Mouse (Mus musculus): ENCODE measurements around the gene Plod3.

DNA sequence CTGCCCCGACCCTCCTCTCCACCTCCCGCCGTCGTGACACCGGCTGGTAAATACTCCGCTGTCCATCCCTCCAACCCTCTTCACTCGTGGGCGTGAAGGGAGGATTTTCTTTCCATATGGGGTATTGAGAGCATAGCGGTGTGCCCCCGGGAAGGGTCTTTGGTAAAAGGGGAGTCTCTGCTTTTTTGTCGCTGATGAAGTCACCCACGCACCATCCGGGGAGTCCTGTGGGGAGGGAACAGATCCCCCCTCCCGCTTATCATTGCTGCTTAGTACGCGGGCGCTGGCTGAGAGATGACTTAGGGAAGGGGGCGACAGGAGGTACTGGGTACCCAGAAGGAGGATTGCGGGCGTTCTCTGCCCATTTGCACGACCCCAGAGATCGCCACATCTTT lies 43.6 kb downstream of the Plod3 start:
- TF ChIP-seq MXI1 (IDR thresholded peaks at IDR 0.05; ENCODE audit: low read depth, low read length) (no peak), CTCF (IDR thresholded peaks at IDR 0.05 in 2 of 3, conservative IDR thresholded peaks at IDR 0.05 in 1 of 3; ENCODE audit: control insufficient read depth in 1 of 3, insufficient read depth in 1 of 3, low read depth in 2 of 3, low read length in 3 of 3, poor library complexity in 1 of 3, severe bottlenecking in 1 of 3) (no peak), JUND (IDR thresholded peaks at IDR 0.05; ENCODE audit: low read depth, low read length) (no peak), POLR2A (IDR thresholded peaks at IDR 0.05; ENCODE audit: control insufficient read depth in 1 of 2, insufficient read depth in 1 of 2, low read depth in 1 of 2, low read length in 2 of 2, poor library complexity in 1 of 2) (no peak), POLR2AphosphoS2 (IDR thresholded peaks at IDR 0.05; ENCODE audit: low read length) (no peak), MAFK (IDR thresholded peaks at IDR 0.05; ENCODE audit: borderline replicate concordance, low read depth, low read length) (no peak), EP300 (IDR thresholded peaks at IDR 0.05; ENCODE audit: low read depth in 1 of 2, low read length in 2 of 2) (no peak), TCF12 (IDR thresholded peaks at IDR 0.05; ENCODE audit: low read depth, low read length) (no peak), USF1 (IDR thresholded peaks at IDR 0.05; ENCODE audit: low read depth, low read length) (no peak), RCOR1 (IDR thresholded peaks at IDR 0.05; ENCODE audit: low read depth, low read length) (no peak), CHD2 (IDR thresholded peaks at IDR 0.05; ENCODE audit: low read length) (no peak)
